Mouse (Mus musculus) CD4-positive helper T cell, adult 2 months (primary cell): ENCODE measurements around the gene Olfr486.
"Not testable (repeated sequence)": the region's sequence is repeated elsewhere in the genome, so short reads cannot be mapped to it uniquely, and the experiment has no call there.

Experiments used
- DNase-seq: peaks from one replicate; pipeline ENCODE4 v3.0.0-alpha.2; 2012; ENCODE audit warnings: low read depth, missing footprints, low spot score

The Olfr486 gene

GRCm38 (mm10) chr7:108172642-108173041, at the start of gene Olfr486:
TSS of gene Olfr486 (minus strand) at chr7:108172742.
- DNase-seq = not testable (repeated sequence)

- not testable (repeated sequence) for DNase-seq
These were observed 42.0 kb upstream of the Olfr486 start, which contains the start of gene Olfr487 for GRCm38 (mm10) chr7:108214536-108214935. TSS of gene Olfr487 (minus strand) at chr7:108214636.

GRCm38 (mm10) chr7:108196938-108197337, 24.4 kb upstream of the Olfr486 start:
- DNase-seq = no peak

- not testable (repeated sequence) for DNase-seq
These were observed 23.8 kb upstream of the Olfr486 start for GRCm38 (mm10) chr7:108196337-108196736.

GRCm38 (mm10) chr7:108192714-108193113, 20.2 kb upstream of the Olfr486 start:
- DNase-seq = not testable (repeated sequence)

GRCm38 (mm10) chr7:108191196-108191595, 18.7 kb upstream of the Olfr486 start:
- not testable (repeated sequence) for DNase-seq

- not testable (repeated sequence) for DNase-seq
These were observed 12.7 kb upstream of the Olfr486 start for GRCm38 (mm10) chr7:108185237-108185636.

- not testable (repeated sequence) for DNase-seq
These were observed 11.9 kb upstream of the Olfr486 start for GRCm38 (mm10) chr7:108184401-108184800.

GRCm38 (mm10) chr7:108159771-108160170, 12.8 kb downstream of the Olfr486 start, which contains the start of gene Olfr485:
TSS of gene Olfr485 (minus strand) at chr7:108159871.
- DNase-seq = no peak

GRCm38 (mm10) chr7:108127349-108127748, 45.2 kb downstream of the Olfr486 start, which contains the start of gene Olfr484:
TSS of gene Olfr484 (minus strand) at chr7:108127449.
- DNase-seq = no peak
